Mouse (Mus musculus): Measurements from ENCODE around the gene Cdcp1.

GRCm38 (mm10) chr9:123132994-123133393 is 82.8 kb downstream of the Cdcp1 start:
- no peak for TF ChIP-seq POLR2A (IDR thresholded peaks at IDR 0.05; ENCODE audit: low read depth, low read length)
- no peak for TF ChIP-seq CTCF (IDR thresholded peaks at IDR 0.05; ENCODE audit: extremely low read depth, insufficient read depth, insufficient read length, insufficient replicate concordance)

Data from spleen, adult 2 months (tissue).